Mouse (Mus musculus): ENCODE measurements around the gene Gzmm.
A peak's percentile ranks its signal among the peaks of the same experiment; 100 is the strongest.

Gzmm gene

GRCm38 (mm10) chr10:79688720-79689119 lies at the start of gene Gzmm:
Gene Gzmm, plus strand, starts transcription at chr10:79689020.
- no peak for DNase-seq (ENCODE audit: low spot score in 2 of 2)

GRCm38 (mm10) chr10:79645711-79646110 lies 43.1 kb upstream of the Gzmm start, which contains the start of gene Odf3l2:
Gene Odf3l2, minus strand, starts transcription at chr10:79645738.
- DNase-seq (ENCODE audit: low spot score in 2 of 2): no peak

GRCm38 (mm10) chr10:79649070-79649751 lies 39.6 kb upstream of the Gzmm start:
- peak; percentile 74 to 90 for DNase-seq (ENCODE audit: low spot score in 2 of 2)

GRCm38 (mm10) chr10:79652789-79653188 lies 36.0 kb upstream of the Gzmm start:
- DNase-seq (ENCODE audit: low spot score in 2 of 2): no peak

GRCm38 (mm10) chr10:79654946-79655395 lies 33.8 kb upstream of the Gzmm start:
- DNase-seq (ENCODE audit: low spot score in 2 of 2): peak; percentile 28 to 35

- no peak for DNase-seq (ENCODE audit: low spot score in 2 of 2)
These were observed 30.0 kb upstream of the Gzmm start for GRCm38 (mm10) chr10:79658829-79659228.

GRCm38 (mm10) chr10:79660298-79660697 lies 28.5 kb upstream of the Gzmm start:
- DNase-seq (ENCODE audit: low spot score in 2 of 2): no peak

GRCm38 (mm10) chr10:79661861-79662260 lies 27.0 kb upstream of the Gzmm start:
- no peak for DNase-seq (ENCODE audit: low spot score in 2 of 2)

- DNase-seq (ENCODE audit: low spot score in 2 of 2): peak; percentile 53 to 66
These were observed 24.6 kb upstream of the Gzmm start, which contains the start of gene Madcam1 for GRCm38 (mm10) chr10:79664131-79664665. Gene Madcam1, plus strand, starts transcription at chr10:79664559.

GRCm38 (mm10) chr10:79665051-79665450 lies 23.8 kb upstream of the Gzmm start:
- no peak for DNase-seq (ENCODE audit: low spot score in 2 of 2)

- no peak for DNase-seq (ENCODE audit: low spot score in 2 of 2)
These were observed 22.3 kb upstream of the Gzmm start for GRCm38 (mm10) chr10:79666493-79666892.

- DNase-seq (ENCODE audit: low spot score in 2 of 2): no peak
These were observed 20.7 kb upstream of the Gzmm start for GRCm38 (mm10) chr10:79668076-79668475.

GRCm38 (mm10) chr10:79668771-79669575 lies 19.8 kb upstream of the Gzmm start, which contains the start of gene Tpgs1:
Gene Tpgs1, plus strand, starts transcription at chr10:79669369.
- peak; percentile 93 to 97 for DNase-seq (ENCODE audit: low spot score in 2 of 2)

GRCm38 (mm10) chr10:79669576-79670057 lies 19.2 kb upstream of the Gzmm start:
- DNase-seq (ENCODE audit: low spot score in 2 of 2): peak; percentile 78 to 84

GRCm38 (mm10) chr10:79670071-79670888 lies 18.5 kb upstream of the Gzmm start:
- no peak for DNase-seq (ENCODE audit: low spot score in 2 of 2)

- no peak for DNase-seq (ENCODE audit: low spot score in 2 of 2)
These were observed 17.3 kb upstream of the Gzmm start for GRCm38 (mm10) chr10:79671396-79672087.

- DNase-seq (ENCODE audit: low spot score in 2 of 2): no peak
These were observed 16.7 kb upstream of the Gzmm start for GRCm38 (mm10) chr10:79672088-79672455.

GRCm38 (mm10) chr10:79673054-79673453 lies 15.8 kb upstream of the Gzmm start:
- DNase-seq (ENCODE audit: low spot score in 2 of 2): no peak

GRCm38 (mm10) chr10:79675346-79676035 lies 13.3 kb upstream of the Gzmm start:
- no peak for DNase-seq (ENCODE audit: low spot score in 2 of 2)
